Mouse (Mus musculus) limb, embryonic 10.5 days (tissue): Measurements from ENCODE around the gene Dynlt1f. TPM values are rescaled to one million over a fixed set of nuclear protein-coding genes. Genes with fewer than 3 reads are reported as not detected.
"Not testable (repeated sequence)": the region's sequence is repeated elsewhere in the genome, so short reads cannot be mapped to it uniquely, and the experiment has no call there.

Experiments
- DNase-seq: peaks from one replicate; pipeline ENCODE4 v3.0.0-alpha.2; 2017; ENCODE audit warnings: low spot score
- H3K27ac ChIP-seq: fragments of 300-500 bp; sonication (generic); 2 replicates; pipeline ENCODE4 v1.5.1; 2016; ENCODE audit warnings: mild to moderate bottlenecking
- H3K27me3 ChIP-seq: fragments of 300-500 bp; sonication (generic); 2 replicates; pipeline ENCODE4 v1.6.1; 2016; ENCODE audit warnings: low read depth, mild to moderate bottlenecking; ENCODE audit not compliant: poor library complexity, severe bottlenecking
- H3K36me3 ChIP-seq: fragments of 300-500 bp; sonication (generic); 2 replicates; pipeline ENCODE4 v1.6.1; 2016; ENCODE audit warnings: mild to moderate bottlenecking, moderate library complexity
- H3K4me1 ChIP-seq: fragments of 300-500 bp; sonication (generic); 2 replicates; pipeline ENCODE4 v1.6.1; 2016
- H3K4me3 ChIP-seq: fragments of 300-500 bp; sonication (generic); 2 replicates; pipeline ENCODE4 v1.5.1; 2016; ENCODE audit warnings: mild to moderate bottlenecking, moderate library complexity
- H3K9me3 ChIP-seq: fragments of 300-500 bp; sonication (generic); replicated peaks from 2 replicates; pipeline ENCODE4 v1.6.1; 2016; ENCODE audit warnings: mild to moderate bottlenecking
- WGBS: fragments of 180-500 bp; shearing (Covaris S2); methylation state at CpG from one replicate; pipeline ENCODE4 v1.1.7; 2016; 5-methylcytosine and 5-hydroxymethylcytosine counted together
- polyA plus RNA-seq: library from polyadenylated mRNA; unstranded; fragments of >200 nt; fragmentation: Nextera tagmentation; extraction: Ambion mirVana; gene quantifications from 2 replicates; pipeline ENCODE4 v1.2.1, GENCODE M21; 2016

The Dynlt1f gene
- polyA plus RNA-seq: 301 and 330 TPM in 2 replicates

- peak within 1 kb of the TSS; percentile 84 for H3K27ac ChIP-seq
- not testable (repeated sequence) for H3K9me3 ChIP-seq, H3K4me1 ChIP-seq, H3K36me3 ChIP-seq, H3K27me3 ChIP-seq
- H3K4me3 ChIP-seq: peak within 1 kb of the TSS; percentile 55
- DNase-seq: peak; percentile 32
- WGBS: 5% methylated on average over 27 of the region's 33 CpGs
Measured at GRCm38 (mm10) chr17:6655567-6656281, at the start of gene Dynlt1f. Dynlt1f (minus strand) TSS chr17:6655900.

GRCm38 (mm10) chr17:6703381-6704270, 47.9 kb upstream of the Dynlt1f start:
- 81% methylated on average over 9 of the region's 9 CpGs for WGBS
- not testable (repeated sequence) for H3K27me3 ChIP-seq, H3K9me3 ChIP-seq, DNase-seq, H3K36me3 ChIP-seq, H3K4me1 ChIP-seq, H3K27ac ChIP-seq, H3K4me3 ChIP-seq

GRCm38 (mm10) chr17:6702625-6703221, 47.0 kb upstream of the Dynlt1f start:
- not testable (repeated sequence) for DNase-seq, H3K4me1 ChIP-seq, H3K9me3 ChIP-seq, H3K27me3 ChIP-seq, H3K36me3 ChIP-seq, H3K27ac ChIP-seq, H3K4me3 ChIP-seq
- WGBS: 72% methylated on average over 2 of the region's 8 CpGs

GRCm38 (mm10) chr17:6700077-6700476, 44.4 kb upstream of the Dynlt1f start:
- WGBS: 76% methylated on average over 4 of the region's 7 CpGs

GRCm38 (mm10) chr17:6699502-6699901, 43.8 kb upstream of the Dynlt1f start:
- not testable (repeated sequence) for H3K4me3 ChIP-seq, H3K4me1 ChIP-seq, H3K9me3 ChIP-seq, H3K27ac ChIP-seq, H3K27me3 ChIP-seq, DNase-seq, H3K36me3 ChIP-seq
- WGBS: 92% methylated on average over 9 of the region's 9 CpGs

More at GRCm38 (mm10) chr17:6700077-6700476, 44.4 kb upstream of the Dynlt1f start:
- H3K27ac ChIP-seq, DNase-seq, H3K4me3 ChIP-seq, H3K9me3 ChIP-seq, H3K36me3 ChIP-seq, H3K4me1 ChIP-seq, H3K27me3 ChIP-seq: not testable (repeated sequence)

GRCm38 (mm10) chr17:6697224-6697775, 41.6 kb upstream of the Dynlt1f start:
- not testable (repeated sequence) for H3K27me3 ChIP-seq, H3K4me3 ChIP-seq, H3K27ac ChIP-seq, H3K9me3 ChIP-seq, DNase-seq, H3K4me1 ChIP-seq, H3K36me3 ChIP-seq
- WGBS: 34% methylated on average over 4 of the region's 4 CpGs

GRCm38 (mm10) chr17:6696521-6696920, 40.8 kb upstream of the Dynlt1f start:
- 51% methylated on average over 8 of the region's 8 CpGs for WGBS
- H3K4me1 ChIP-seq, H3K9me3 ChIP-seq, H3K27me3 ChIP-seq, DNase-seq, H3K36me3 ChIP-seq, H3K4me3 ChIP-seq, H3K27ac ChIP-seq: not testable (repeated sequence)

- not testable (repeated sequence) for H3K9me3 ChIP-seq, H3K27ac ChIP-seq, H3K27me3 ChIP-seq, DNase-seq, H3K36me3 ChIP-seq, H3K4me1 ChIP-seq, H3K4me3 ChIP-seq
- WGBS: 80% methylated on average over 9 of the region's 9 CpGs
Measured at GRCm38 (mm10) chr17:6695712-6696111, 40.0 kb upstream of the Dynlt1f start.

- not testable (repeated sequence) for H3K9me3 ChIP-seq
- 19% methylated on average over 2 of the region's 2 CpGs for WGBS
Measured at GRCm38 (mm10) chr17:6691596-6691995, 35.9 kb upstream of the Dynlt1f start.

GRCm38 (mm10) chr17:6689344-6689743, 33.6 kb upstream of the Dynlt1f start:
- WGBS: 89% methylated on average over 3 of the region's 4 CpGs
- not testable (repeated sequence) for H3K4me1 ChIP-seq, H3K27ac ChIP-seq, H3K27me3 ChIP-seq, H3K4me3 ChIP-seq, H3K9me3 ChIP-seq, DNase-seq, H3K36me3 ChIP-seq

More at GRCm38 (mm10) chr17:6691596-6691995, 35.9 kb upstream of the Dynlt1f start:
- H3K27ac ChIP-seq, H3K4me1 ChIP-seq, H3K4me3 ChIP-seq, H3K36me3 ChIP-seq, H3K27me3 ChIP-seq: not testable (repeated sequence)
- peak; percentile 47 for DNase-seq

- H3K27ac ChIP-seq, H3K4me3 ChIP-seq, H3K4me1 ChIP-seq, H3K9me3 ChIP-seq, H3K27me3 ChIP-seq, H3K36me3 ChIP-seq, DNase-seq: not testable (repeated sequence)
- 84% methylated on average over 3 of the region's 4 CpGs for WGBS
Measured at GRCm38 (mm10) chr17:6686299-6686971, 30.7 kb upstream of the Dynlt1f start.

- not testable (repeated sequence) for H3K27ac ChIP-seq, H3K27me3 ChIP-seq, H3K36me3 ChIP-seq, DNase-seq, H3K9me3 ChIP-seq, H3K4me1 ChIP-seq, H3K4me3 ChIP-seq
- WGBS: 50% methylated on average over 5 of the region's 8 CpGs
Measured at GRCm38 (mm10) chr17:6685288-6685818, 29.7 kb upstream of the Dynlt1f start.
